Mouse (Mus musculus) 3T3-L1 (cell line): ENCODE results near the gene Olfr1282.
"Not testable (repeated sequence)": the region's sequence is repeated elsewhere in the genome, so short reads cannot be mapped to it uniquely, and the experiment has no call there.

Source experiments
- DNase-seq: peaks from one replicate; pipeline ENCODE4 v3.0.0-alpha.2; 2015; ENCODE audit warnings: low read depth, low spot score

Olfr1282 gene

DNA sequence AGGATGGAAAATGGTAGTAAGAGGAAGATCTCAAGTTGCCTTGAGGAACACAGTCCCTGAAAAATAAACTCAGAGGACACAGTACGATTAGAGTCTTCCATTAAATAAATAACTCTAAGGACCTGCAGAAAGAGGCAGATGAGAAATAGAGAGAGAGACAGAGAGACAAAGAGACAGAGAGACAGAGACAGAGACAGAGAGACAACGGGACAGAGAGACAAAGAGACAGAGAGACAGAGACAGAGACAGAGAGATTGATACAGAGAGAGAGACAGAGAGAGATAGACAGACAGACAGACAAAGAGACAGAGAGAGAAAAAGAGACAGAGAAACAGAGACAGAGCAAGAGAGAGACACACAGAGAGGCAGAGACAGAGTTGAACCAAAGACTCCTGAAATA, at the start of gene Olfr1282:
Gene Olfr1282, minus strand, starts transcription at position 101 of the 400 bp plus-strand sequence.
- no peak for DNase-seq

DNA sequence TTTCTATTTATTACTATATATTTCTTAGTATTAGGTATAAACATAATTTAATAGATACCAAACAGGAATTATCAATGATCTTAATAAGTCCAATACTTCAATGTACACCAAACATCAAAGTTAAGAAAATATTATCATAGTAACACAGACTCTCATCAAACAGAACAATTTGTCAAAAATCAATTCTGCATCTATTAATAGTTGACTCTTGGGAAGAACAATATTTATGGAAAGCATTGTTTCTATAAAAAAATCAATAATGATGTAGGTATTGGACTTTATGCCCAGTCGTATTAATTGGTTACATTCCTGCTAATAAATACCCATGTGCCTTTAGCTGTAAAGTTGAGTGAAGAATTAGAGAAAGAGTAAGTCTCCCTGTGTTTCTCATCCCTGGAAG, 39.3 kb upstream of the Olfr1282 start, which contains the start of gene Olfr1284:
Gene Olfr1284, plus strand, starts transcription at position 301 of the 400 bp plus-strand sequence.
- DNase-seq: no peak

DNA sequence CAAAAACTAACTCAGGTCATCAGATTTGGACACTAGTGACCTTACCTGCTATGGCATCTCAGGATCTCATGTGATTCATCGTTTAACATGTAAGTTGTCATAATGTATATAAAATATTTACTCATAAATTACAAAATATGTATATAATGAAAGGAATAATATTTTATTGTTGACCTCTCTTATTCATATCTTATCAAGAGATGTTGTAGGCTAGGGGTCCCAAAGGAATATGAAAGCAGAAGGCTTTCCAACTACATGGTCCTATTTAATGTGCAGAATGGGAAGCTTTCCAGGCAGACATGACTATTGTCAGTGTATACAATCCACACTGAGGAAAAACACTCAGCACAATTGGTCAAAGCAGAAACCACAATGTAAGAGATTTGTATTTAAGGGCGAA, 30.6 kb upstream of the Olfr1282 start, which contains the start of gene Olfr1283:
Gene Olfr1283, plus strand, starts transcription at position 301 of the 400 bp plus-strand sequence.
- DNase-seq: no peak

DNA sequence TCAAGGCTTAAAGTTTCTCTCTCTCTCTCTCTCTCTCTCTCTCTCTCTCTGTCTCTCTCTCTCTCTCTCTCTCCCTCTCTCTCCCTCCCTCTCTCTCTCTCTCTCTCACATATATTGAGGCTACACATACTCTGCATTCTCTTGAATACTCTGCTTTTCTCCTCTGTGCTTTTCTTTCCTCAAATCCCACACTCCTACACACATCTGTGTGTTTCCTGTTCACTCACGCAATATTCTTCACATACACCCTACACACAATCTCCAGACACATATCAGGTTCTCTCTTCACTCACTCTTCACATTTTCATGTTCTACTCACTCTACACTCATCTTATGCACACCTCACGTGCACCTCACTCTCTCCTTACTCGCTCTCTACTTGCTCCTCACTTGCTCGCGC, 2.2 kb downstream of the Olfr1282 start:
- not testable (repeated sequence) for DNase-seq

DNA sequence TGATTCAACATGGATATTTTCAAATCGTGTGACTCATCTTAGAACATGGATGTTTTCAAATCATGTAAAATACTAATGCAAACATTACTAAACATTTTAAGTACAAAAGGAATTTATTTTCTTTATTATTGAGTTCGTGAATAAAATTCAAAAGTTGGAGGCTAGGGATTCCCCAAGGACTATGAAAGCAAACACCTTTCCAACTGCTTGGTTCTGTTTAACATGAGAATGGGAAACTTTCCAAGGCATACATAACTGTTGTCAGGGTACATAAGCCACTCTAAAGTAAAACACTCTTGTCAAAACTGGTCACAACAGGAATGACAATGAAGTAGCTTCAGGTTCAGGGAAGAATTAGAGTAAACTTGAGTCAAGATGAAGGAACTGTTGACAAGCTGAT, 9.7 kb downstream of the Olfr1282 start, which contains the start of gene Olfr1281:
Gene Olfr1281, plus strand, starts transcription at position 301 of the 400 bp plus-strand sequence.
- no peak for DNase-seq

DNA sequence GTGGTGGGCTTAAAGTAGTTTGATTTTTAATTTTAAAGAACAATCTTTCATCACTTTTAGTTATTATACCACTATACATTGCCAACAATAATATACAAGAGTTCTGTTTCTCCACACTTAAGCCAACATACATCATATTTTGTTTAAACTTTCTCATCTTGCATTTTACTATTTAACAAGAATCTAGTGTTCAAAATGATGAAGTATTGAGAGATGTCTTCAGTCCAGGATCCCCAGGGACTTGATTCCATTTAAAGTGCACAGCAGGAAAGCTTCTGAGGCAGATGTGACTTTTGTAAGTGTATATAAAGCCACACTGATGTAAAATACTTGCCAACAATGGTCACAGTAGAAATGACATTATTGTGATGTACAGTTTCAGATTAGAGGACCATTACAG, 22.2 kb downstream of the Olfr1282 start, which contains the start of gene Olfr1280:
Gene Olfr1280, plus strand, starts transcription at position 301 of the 400 bp plus-strand sequence.
- no peak for DNase-seq

DNA sequence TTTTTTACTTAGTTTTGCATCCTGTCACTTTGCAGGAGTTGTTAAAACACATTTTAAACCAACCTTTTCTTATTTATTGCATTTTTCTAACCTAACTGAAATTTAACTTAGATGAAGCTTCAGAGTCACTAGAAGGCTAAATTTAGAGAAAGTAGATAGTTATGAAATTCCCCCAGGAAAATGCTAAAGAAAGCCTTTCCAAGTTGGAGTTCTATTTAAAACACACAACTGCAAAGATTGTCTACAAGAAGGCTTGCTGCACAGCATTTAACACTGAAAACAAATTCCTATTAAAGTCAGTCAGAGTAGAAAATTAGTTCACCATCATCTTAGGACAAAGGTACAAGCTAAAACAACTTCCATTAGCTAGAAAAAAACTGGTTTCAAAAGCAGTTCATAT, 35.5 kb downstream of the Olfr1282 start, which contains the start of gene Olfr1279:
Gene Olfr1279, plus strand, starts transcription at position 262 of the 400 bp plus-strand sequence.
- DNase-seq: no peak

DNA sequence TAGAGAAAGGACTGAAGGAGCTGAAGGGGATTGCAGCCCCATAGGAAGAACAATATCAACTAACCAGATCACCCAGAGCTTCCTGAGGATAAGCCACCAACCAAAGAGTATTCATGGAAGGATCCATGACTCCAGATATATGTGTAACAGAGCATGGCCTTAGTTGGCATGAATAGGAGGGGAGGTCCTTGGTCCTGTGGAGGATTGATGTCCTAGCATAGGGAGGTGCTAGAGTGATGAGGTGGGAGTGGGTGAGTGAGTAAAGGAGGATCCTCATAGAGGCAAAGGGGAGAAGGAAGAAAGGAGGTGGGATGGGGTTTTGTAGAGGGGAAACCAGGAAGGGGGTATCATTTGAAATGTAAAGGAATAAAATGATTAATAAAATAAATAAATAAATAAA, 37.3 kb downstream of the Olfr1282 start:
- DNase-seq: no peak

DNA sequence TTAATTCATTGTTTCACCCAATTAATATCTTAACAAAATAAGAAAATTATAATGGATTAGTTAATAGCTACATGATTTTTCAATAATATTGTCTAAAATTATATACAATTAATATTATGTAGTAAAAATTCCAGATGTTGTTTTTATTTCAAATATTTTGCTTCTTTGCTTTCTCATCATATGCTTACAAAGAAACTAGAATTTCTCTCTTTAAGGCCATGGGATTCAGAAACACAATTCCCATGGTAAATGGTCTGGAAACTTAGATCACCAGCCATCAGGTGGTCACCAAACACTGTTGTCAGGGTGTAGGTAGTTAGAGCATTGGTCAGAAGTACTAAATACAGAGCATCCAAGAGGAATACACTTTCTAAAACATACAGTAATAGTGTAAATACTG, 46.0 kb downstream of the Olfr1282 start, which contains the start of gene Olfr1278:
Gene Olfr1278, plus strand, starts transcription at position 301 of the 400 bp plus-strand sequence.
- DNase-seq: no peak
